Mouse (Mus musculus) intestine, embryonic 14.5 days (tissue): Measurements from ENCODE around the gene Slc23a2. TPM values are rescaled to one million over a fixed set of nuclear protein-coding genes. Genes with fewer than 3 reads are reported as not detected.

Experiments
- ATAC-seq: fragments of 200-750 bp; cut with Nextera tagmentation; replicated peaks from 2 replicates; pipeline ENCODE4 v1.8.0; 2017; ENCODE audit warnings: low read depth, moderate number of reproducible peaks, moderate TSS enrichment, moderate library complexity; ENCODE audit not compliant: low FRiP score, low TSS enrichment
- DNase-seq: peaks from one replicate; pipeline ENCODE4 v3.0.0-alpha.2; 2018; ENCODE audit warnings: low spot score
- H3K27ac ChIP-seq: fragments of 300-500 bp; sonication (generic); 2 replicates; pipeline ENCODE4 v1.5.1; 2014; ENCODE audit warnings: low read depth, mild to moderate bottlenecking, control low read depth
- H3K27me3 ChIP-seq: fragments of 300-500 bp; sonication (generic); replicated peaks from 2 replicates; pipeline ENCODE4 v1.6.1; 2014; ENCODE audit warnings: low read length, control low read depth; ENCODE audit not compliant: control insufficient read depth, insufficient read depth
- H3K36me3 ChIP-seq: fragments of 300-500 bp; sonication (generic); 2 replicates; pipeline ENCODE4 v1.6.1; 2014; ENCODE audit warnings: low read length, control low read depth; ENCODE audit not compliant: control insufficient read depth, insufficient read depth
- H3K4me1 ChIP-seq: fragments of 300-500 bp; sonication (generic); replicated peaks from 2 replicates; pipeline ENCODE4 v1.6.1; 2014; ENCODE audit warnings: low read length, control low read depth, mixed read lengths; ENCODE audit not compliant: control insufficient read depth, insufficient read depth
- H3K4me2 ChIP-seq: fragments of 300-500 bp; sonication (generic); 2 replicates; pipeline ENCODE4 v1.6.1; 2014; ENCODE audit warnings: low read length
- H3K4me3 ChIP-seq: fragments of 300-500 bp; sonication (generic); 2 replicates; pipeline ENCODE4 v1.5.1; 2014; ENCODE audit warnings: low read depth, low read length, control low read depth, mixed read lengths
- H3K9ac ChIP-seq: fragments of 300-500 bp; sonication (generic); 2 replicates; pipeline ENCODE4 v1.6.1; 2014; ENCODE audit warnings: mild to moderate bottlenecking, low read length
- H3K9me3 ChIP-seq: fragments of 300-500 bp; sonication (generic); 2 replicates; pipeline ENCODE4 v1.6.1; 2016; ENCODE audit warnings: low read length, control low read depth; ENCODE audit not compliant: control insufficient read depth
- WGBS: fragments of 180-500 bp; shearing (Covaris S2); extraction: QIAGEN DNeasy Blood & Tissue Kit; methylation state at CpG from one replicate; pipeline ENCODE4 v1.1.7; 2014; 5-methylcytosine and 5-hydroxymethylcytosine counted together
- polyA plus RNA-seq: library from polyadenylated mRNA; unstranded; fragments of >200 nt; fragmentation: Nextera tagmentation; extraction: Ambion mirVana; gene quantifications from 2 replicates; pipeline ENCODE4 v1.2.1, GENCODE M21; 2014

The Slc23a2 gene
- polyA plus RNA-seq, 1 experiment from 2014 or later: 17.4 TPM

GRCm38 (mm10) chr2:132092722-132093121 is 52.2 kb downstream of the Slc23a2 start:
- Histone ChIP-seq H3K36me3 (peaks cover 19% of the 10 kb centered on the region; the same call in 1 of the 2 replicates), H3K4me1 (no peaks in the 10 kb centered on the region), H3K4me3 (no peak overlapping the region), H3K4me2 (no peak overlapping the region), H3K9ac (no peak overlapping the region), H3K27ac (no peak overlapping the region), H3K27me3 (no peaks in the 10 kb centered on the region), H3K9me3 (no peaks in the 10 kb centered on the region)
- WGBS: 73% methylated on average over 3 of the region's 3 CpGs
- no peak for ATAC-seq
- DNase-seq: no peak

GRCm38 (mm10) chr2:132091749-132092148 is 53.2 kb downstream of the Slc23a2 start:
- H3K27ac ChIP-seq: no peak overlapping the region
- no peak overlapping the region for H3K4me3 ChIP-seq
- no peak overlapping the region for H3K4me2 ChIP-seq
- WGBS: 70% methylated on average over 4 of the region's 4 CpGs
- H3K9me3 ChIP-seq: no peaks in the 10 kb centered on the region
- H3K27me3 ChIP-seq: no peaks in the 10 kb centered on the region
- DNase-seq (no peak), ATAC-seq (no peak)
- H3K4me1 ChIP-seq: no peaks in the 10 kb centered on the region
- H3K36me3 ChIP-seq: peaks cover 25% of the 10 kb centered on the region
- H3K9ac ChIP-seq: no peak overlapping the region

GRCm38 (mm10) chr2:132084813-132085212 is 60.1 kb downstream of the Slc23a2 start:
- DNase-seq (no peak), ATAC-seq (no peak)
- Histone ChIP-seq H3K27ac (no peak overlapping the region), H3K4me1 (no peaks in the 10 kb centered on the region), H3K9me3 (no peaks in the 10 kb centered on the region), H3K4me3 (no peak overlapping the region), H3K9ac (no peak overlapping the region), H3K36me3 (peaks cover 33% of the 10 kb centered on the region), H3K4me2 (no peak overlapping the region), H3K27me3 (no peaks in the 10 kb centered on the region)

GRCm38 (mm10) chr2:132084396-132084795 is 60.5 kb downstream of the Slc23a2 start:
- Histone ChIP-seq H3K9ac (no peak overlapping the region), H3K4me3 (no peak overlapping the region), H3K4me1 (no peaks in the 10 kb centered on the region), H3K27ac (no peak overlapping the region), H3K36me3 (peaks cover 30% of the 10 kb centered on the region), H3K9me3 (no peaks in the 10 kb centered on the region), H3K4me2 (no peak overlapping the region), H3K27me3 (no peaks in the 10 kb centered on the region)
- 87% methylated on average over 5 of the region's 5 CpGs for WGBS
- ATAC-seq (no peak), DNase-seq (no peak)

GRCm38 (mm10) chr2:132079139-132079538 is 65.8 kb downstream of the Slc23a2 start:
- Histone ChIP-seq H3K36me3 (0 out of 2 replicates have a peak, but pooled peaks cover 19% of the 10 kb centered on the region), H3K4me2 (no peak overlapping the region), H3K4me3 (no peak overlapping the region), H3K4me1 (no peaks in the 10 kb centered on the region), H3K27me3 (no peaks in the 10 kb centered on the region), H3K27ac (no peak overlapping the region), H3K9ac (no peak overlapping the region), H3K9me3 (no peaks in the 10 kb centered on the region)
- no peak for ATAC-seq
- WGBS: 85% methylated on average over 5 of the region's 5 CpGs
- DNase-seq: no peak

GRCm38 (mm10) chr2:132073052-132073451 is 71.9 kb downstream of the Slc23a2 start:
- no peak overlapping the region for H3K9ac ChIP-seq
- peaks cover 59% of the 10 kb centered on the region for H3K36me3 ChIP-seq
- ATAC-seq (no peak), DNase-seq (no peak)
- 83% methylated on average over 3 of the region's 3 CpGs for WGBS
- H3K9me3 ChIP-seq: no peaks in the 10 kb centered on the region
- no peak overlapping the region for H3K4me3 ChIP-seq
- no peaks in the 10 kb centered on the region for H3K4me1 ChIP-seq
- no peak overlapping the region for H3K27ac ChIP-seq
- H3K27me3 ChIP-seq: no peaks in the 10 kb centered on the region
- H3K4me2 ChIP-seq: no peak overlapping the region

GRCm38 (mm10) chr2:132069985-132070735 is 74.7 kb downstream of the Slc23a2 start:
- H3K27me3 ChIP-seq: no peaks in the 10 kb centered on the region
- H3K4me2 ChIP-seq: no peak overlapping the region
- ATAC-seq (no peak), DNase-seq (no peak)
- peaks cover 60% of the 10 kb centered on the region for H3K36me3 ChIP-seq
- H3K9ac ChIP-seq: no peak overlapping the region
- no peaks in the 10 kb centered on the region for H3K4me1 ChIP-seq
- H3K4me3 ChIP-seq: no peak overlapping the region
- no peak overlapping the region for H3K27ac ChIP-seq
- WGBS: 84% methylated on average over 10 of the region's 10 CpGs
- no peaks in the 10 kb centered on the region for H3K9me3 ChIP-seq

GRCm38 (mm10) chr2:132064185-132064831 is 80.6 kb downstream of the Slc23a2 start:
- peaks cover 34% of the 10 kb centered on the region; the same call in 1 of the 2 replicates for H3K36me3 ChIP-seq
- no peaks in the 10 kb centered on the region for H3K4me1 ChIP-seq
- no peaks in the 10 kb centered on the region for H3K9me3 ChIP-seq
- 76% methylated on average over 11 of the region's 11 CpGs for WGBS
- no peak overlapping the region for H3K27ac ChIP-seq
- peak; percentile 60; the same call in 1 of the 2 replicates for ATAC-seq
- no peak overlapping the region for H3K9ac ChIP-seq
- H3K4me2 ChIP-seq: no peak overlapping the region
- H3K4me3 ChIP-seq: no peak overlapping the region
- no peak for DNase-seq
- H3K27me3 ChIP-seq: no peaks in the 10 kb centered on the region
